19 mouse cellular contexts compared by ENCODE assay signal in genomic region chr14:35006736-35007135, GRCm38 (mm10).
"Had no signal": no experiment of that assay in that cellular context is flagged by ENCODE, and none has a peak within 500 bp of the region (broad histone marks: within the 10 kb centered on the region; RNA-seq: fewer than 3 reads in every experiment).

No protein-coding gene starts in this region.

- H3K9ac ChIP-seq: lung, embryonic 14.5 days; midbrain, embryonic 12.5 days; neural tube, embryonic 13.5 days; neural tube, embryonic 15.5 days had no signal

- H3K27me3 ChIP-seq: midbrain, embryonic 12.5 days; neural tube, embryonic 13.5 days; neural tube, embryonic 15.5 days had no signal

- H3K27ac ChIP-seq: midbrain, embryonic 10.5 days; midbrain, embryonic 12.5 days; neural tube, embryonic 13.5 days; neural tube, embryonic 15.5 days had no signal

- H3K4me2 ChIP-seq: lung, embryonic 14.5 days; midbrain, embryonic 12.5 days; neural tube, embryonic 13.5 days; neural tube, embryonic 15.5 days had no signal

- H3K4me3 ChIP-seq: midbrain, embryonic 10.5 days; midbrain, embryonic 12.5 days; myocyte; neural tube, embryonic 13.5 days; neural tube, embryonic 15.5 days had no signal

- H3K9me3 ChIP-seq: midbrain, embryonic 10.5 days; midbrain, embryonic 12.5 days; neural tube, embryonic 13.5 days; neural tube, embryonic 15.5 days had no signal

- DNase-seq: lung, adult 18-20 months; lung, embryonic 14.5 days; lung, postnatal 10 days; lung, postnatal 4 days; midbrain, embryonic 14.5 days; retina, postnatal 1 day; right cerebral cortex, adult 18-20 months; right cerebral cortex, postnatal 25 days; right cerebral cortex, postnatal 4 days; spleen, adult 18-20 months; thymus, adult 18-20 months; thymus, postnatal 14 days; thymus, postnatal 36 days had no signal

- ATAC-seq: midbrain, embryonic 16.5 days had no signal

- H3K36me3 ChIP-seq: midbrain, embryonic 10.5 days; midbrain, embryonic 12.5 days; neural tube, embryonic 13.5 days; neural tube, embryonic 15.5 days had no signal
